Mouse (Mus musculus): ENCODE measurements around the gene Gm49353. TPM values are rescaled to one million over a fixed set of nuclear protein-coding genes. Genes with fewer than 3 reads are reported as not detected.

The Gm49353 gene
- total RNA-seq, 2 experiments from 2014 or later: not detected

Other genes starting within 250 kb of the Gm49353 start
- not detected in 2 replicates for gene 2310057J18Rik, start 212.7 kb upstream of the Gm49353 start, total RNA-seq (2014; fragmentation: Nextera tagmentation)
- gene 2310057J18Rik, start 212.7 kb upstream of the Gm49353 start, total RNA-seq (2017): not detected in 2 replicates
- not detected in 2 replicates for gene Soga3, start 55.1 kb upstream of the Gm49353 start, total RNA-seq (2014; fragmentation: Nextera tagmentation)
- not detected in 2 replicates for gene Soga3, start 55.1 kb upstream of the Gm49353 start, total RNA-seq (2017)
- gene 9330159F19Rik, start 12.7 kb downstream of the Gm49353 start, total RNA-seq (2014; fragmentation: Nextera tagmentation): not detected in 2 replicates
- gene 9330159F19Rik, start 12.7 kb downstream of the Gm49353 start, total RNA-seq (2017): not detected in 2 replicates
- gene Echdc1, start 114.2 kb downstream of the Gm49353 start, total RNA-seq (2014; fragmentation: Nextera tagmentation): 14.0 and 24.1 TPM in 2 replicates
- gene Echdc1, start 114.2 kb downstream of the Gm49353 start, total RNA-seq (2017): 54.4 and 65.5 TPM in 2 replicates
- 25.3 and 36.4 TPM in 2 replicates for gene Rnf146, start 163.5 kb downstream of the Gm49353 start, total RNA-seq (2014; fragmentation: Nextera tagmentation)
- 51.3 and 61.2 TPM in 2 replicates for gene Rnf146, start 163.5 kb downstream of the Gm49353 start, total RNA-seq (2017)